Mouse (Mus musculus) kidney, postnatal 36 days (tissue): ENCODE data around the gene Ccdc73.
"Not testable (repeated sequence)": the region's sequence is repeated elsewhere in the genome, so short reads cannot be mapped to it uniquely, and the experiment has no call there.

Experiments
- DNase-seq, 2 experiments: peaks; one replicate each; pipeline ENCODE4 v3.0.0; 2021 to 2022; ENCODE audit warnings: mixed read lengths in 2 of 2

Ccdc73 gene

DNA sequence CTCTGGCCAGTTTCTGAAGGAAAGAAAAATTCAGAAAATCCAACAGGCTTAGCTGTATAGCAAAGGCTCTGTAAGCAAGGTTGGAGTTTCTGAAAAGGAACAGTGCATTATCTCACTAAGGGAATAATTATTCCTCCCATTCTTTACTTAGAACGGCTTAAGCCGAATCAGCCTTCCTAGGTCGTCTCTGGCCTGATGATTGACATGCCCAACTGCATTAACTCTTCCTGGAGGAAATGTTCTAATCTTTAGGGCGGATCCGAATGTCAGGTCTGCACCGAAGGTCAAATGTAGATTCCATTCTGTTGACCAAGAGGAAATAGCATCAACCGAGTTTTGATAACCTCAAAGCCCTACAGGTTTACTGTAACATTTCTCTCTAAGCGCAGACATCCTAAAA is 11.2 kb downstream of the Ccdc73 start:
- DNase-seq: no peak

GRCm38 (mm10) chr2:104886109-104886508 is 18.5 kb downstream of the Ccdc73 start:
- DNase-seq: no peak

GRCm38 (mm10) chr2:104887331-104887730 is 19.7 kb downstream of the Ccdc73 start:
- not testable (repeated sequence) for DNase-seq

- DNase-seq: peak; percentile 77 to 92
Measured at GRCm38 (mm10) chr2:104887882-104888566, 20.4 kb downstream of the Ccdc73 start.

DNA sequence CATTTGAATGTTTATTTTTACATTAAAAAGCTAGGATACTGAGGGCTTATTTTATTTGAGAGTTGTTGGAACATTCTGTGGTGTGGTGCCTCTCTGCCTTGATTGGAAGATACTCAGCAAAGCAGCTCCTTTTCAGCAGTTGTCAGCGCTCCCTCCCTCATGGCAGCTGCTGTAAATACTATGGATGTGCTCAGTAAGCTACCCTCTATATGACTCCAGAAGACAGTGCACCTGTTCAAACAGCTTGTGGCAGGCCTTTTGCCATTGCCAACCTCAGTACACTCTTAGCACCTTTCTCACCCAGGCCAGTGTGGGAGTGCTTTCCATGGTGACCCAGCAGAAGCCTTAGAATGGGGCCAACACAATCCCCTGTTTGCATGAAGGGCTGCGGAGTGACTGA is 32.4 kb downstream of the Ccdc73 start:
- no peak for DNase-seq

- peak in 1 of 2 experiments; percentile 34 for DNase-seq
Measured at GRCm38 (mm10) chr2:104915709-104916108, 48.1 kb downstream of the Ccdc73 start.

DNA sequence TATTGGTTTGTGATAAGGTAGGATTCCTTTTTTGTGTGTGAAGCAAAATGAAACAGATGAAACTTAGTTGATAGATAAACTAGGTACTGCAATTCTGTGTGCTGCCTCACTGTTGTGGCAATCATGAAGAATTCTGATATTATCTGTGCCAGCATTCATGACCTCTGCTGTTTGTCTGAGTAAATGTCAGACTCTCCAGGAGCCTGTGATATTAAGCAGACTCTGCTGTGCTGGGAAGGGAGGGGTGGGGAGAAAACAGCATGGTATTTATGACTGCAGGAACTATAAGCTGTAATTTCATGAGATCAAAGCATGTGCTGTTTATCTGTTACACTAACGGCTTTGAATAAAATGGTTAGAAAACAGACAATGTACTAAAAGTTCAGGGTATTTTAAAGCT is 96.9 kb downstream of the Ccdc73 start:
- DNase-seq: no peak

DNA sequence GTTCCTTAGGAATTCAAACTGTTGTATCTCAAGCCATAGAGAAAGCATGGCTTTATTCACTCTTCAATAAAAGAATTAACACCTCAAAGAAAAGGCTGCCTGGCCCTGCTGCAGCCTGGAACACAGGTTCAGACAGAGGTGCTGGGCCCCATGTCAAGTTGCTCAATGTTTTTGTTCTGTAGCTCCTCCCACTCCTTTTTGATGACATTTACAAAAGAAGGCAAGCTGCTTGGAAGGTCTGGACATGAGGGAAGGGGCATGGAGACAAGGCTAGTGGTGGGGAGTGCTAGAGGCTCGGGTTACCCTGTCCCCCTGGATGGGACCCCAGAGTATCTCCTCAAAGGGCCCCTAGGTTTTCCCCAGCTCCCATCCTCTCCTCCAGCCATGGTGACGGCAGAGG is 114.1 kb downstream of the Ccdc73 start:
- no peak for DNase-seq

GRCm38 (mm10) chr2:104985796-104986195 is 118.2 kb downstream of the Ccdc73 start:
- DNase-seq: no peak

DNA sequence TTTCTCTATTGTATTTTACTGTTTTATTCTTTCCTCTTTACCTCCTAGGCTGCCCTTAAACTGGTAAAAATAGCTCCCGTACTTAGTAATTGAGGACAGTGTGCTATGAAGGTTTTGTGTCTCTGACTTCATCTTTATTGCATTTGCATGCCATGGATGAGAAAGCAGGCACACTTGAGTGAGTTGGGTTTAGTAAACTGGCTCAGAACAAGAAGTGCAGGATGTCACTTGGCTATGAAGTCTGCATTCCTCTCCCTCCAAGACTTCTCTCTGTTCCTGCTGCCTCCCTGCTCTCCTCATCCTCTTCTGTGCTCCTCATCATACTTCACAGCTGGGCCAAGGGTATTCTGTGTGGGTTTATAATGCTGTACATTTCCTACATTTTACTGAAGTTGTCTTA is 121.4 kb downstream of the Ccdc73 start:
- peak in 1 of 2 experiments; percentile 16 for DNase-seq

GRCm38 (mm10) chr2:104994436-104994835 is 126.8 kb downstream of the Ccdc73 start:
- DNase-seq: no peak

DNA sequence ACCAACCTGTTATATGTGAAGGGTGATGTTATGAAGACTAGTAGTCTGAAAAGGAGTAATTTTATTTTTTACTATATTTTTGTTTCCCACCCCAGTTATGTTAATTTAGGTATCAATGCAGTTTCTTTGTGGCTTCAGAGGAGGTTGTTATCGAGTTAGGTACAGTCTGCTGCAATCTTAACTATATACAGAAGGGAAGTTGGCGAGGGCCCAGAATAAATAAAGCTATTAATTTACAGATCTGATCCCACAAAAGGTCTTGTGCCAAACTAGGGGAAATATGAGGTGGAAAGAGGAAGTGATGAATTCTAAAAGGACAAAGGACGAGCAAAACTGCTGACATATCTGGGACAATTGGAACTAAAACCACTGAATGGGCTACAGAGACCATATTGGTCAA is 128.6 kb downstream of the Ccdc73 start:
- DNase-seq: no peak

GRCm38 (mm10) chr2:105007236-105007635 is 139.6 kb downstream of the Ccdc73 start:
- DNase-seq: peak; percentile 21 to 64

DNA sequence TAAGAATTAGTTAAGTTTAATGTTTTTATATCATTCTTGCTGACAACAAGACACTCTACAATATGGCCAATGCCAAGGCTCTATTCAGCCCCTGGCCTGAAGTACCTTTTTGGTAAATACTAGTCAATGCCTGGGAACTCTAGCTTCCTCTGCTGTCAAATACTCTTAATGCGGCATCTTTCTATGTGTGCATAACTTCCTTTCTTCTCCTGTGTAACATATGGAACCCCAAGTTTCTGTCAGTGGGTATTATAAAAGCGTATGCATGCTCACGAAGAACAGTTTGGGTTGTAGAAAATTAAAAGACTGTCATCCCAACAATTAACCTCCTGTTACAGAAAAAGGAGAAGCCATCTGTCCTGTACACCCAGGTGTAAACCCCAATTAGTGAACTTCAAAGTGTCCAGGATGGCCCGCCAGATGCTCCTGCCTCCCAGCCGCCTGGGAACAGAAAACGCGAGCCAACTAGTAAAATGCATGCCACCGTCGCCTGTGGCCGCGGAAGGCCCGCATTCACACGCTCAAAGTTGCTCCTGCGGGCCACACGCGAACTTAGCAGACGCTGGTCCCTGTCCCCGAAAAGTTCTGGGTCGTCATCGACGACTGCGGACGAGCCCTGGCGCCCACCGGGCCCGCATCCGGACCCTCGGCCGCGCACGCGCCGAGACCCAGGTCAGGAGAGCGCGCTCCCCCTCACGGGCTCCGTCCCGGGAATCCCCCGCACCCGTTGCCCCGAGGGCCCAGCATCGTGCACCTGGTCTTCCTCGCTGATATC is 148.8 kb downstream of the Ccdc73 start:
- no peak for DNase-seq

GRCm38 (mm10) chr2:105016967-105017287 is 149.3 kb downstream of the Ccdc73 start, which contains the start of gene Eif3m:
Eif3m (minus strand) TSS chr2:105017080.
- DNase-seq: peak; percentile 96 to 97

- peak in 1 of 2 experiments; percentile 46 for DNase-seq
Measured at GRCm38 (mm10) chr2:105017802-105018201, 150.2 kb downstream of the Ccdc73 start.

- no peak for DNase-seq
Measured at GRCm38 (mm10) chr2:105019457-105019856, 151.9 kb downstream of the Ccdc73 start.

DNA sequence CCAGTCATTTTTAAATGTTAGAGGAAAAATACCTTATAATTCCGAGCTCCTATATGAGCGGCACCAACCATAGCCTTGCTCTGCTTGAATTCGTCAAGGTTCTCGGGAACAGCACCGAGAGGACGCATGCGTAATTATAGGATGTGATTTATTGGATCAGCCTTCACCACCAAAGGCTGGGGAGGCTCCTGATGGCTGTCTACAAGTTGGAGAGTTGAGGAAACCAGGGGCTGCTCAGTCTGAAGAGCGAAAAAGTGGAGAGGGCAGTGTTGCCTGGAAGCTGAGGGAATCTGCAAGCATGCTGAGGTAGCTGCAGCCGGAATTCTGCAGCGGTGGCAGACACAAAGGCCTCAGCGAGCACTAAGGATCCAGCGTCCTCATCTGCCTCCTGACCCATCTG is 153.7 kb downstream of the Ccdc73 start:
- DNase-seq: no peak

- no peak for DNase-seq
Measured at GRCm38 (mm10) chr2:105021836-105022235, 154.2 kb downstream of the Ccdc73 start.

DNA sequence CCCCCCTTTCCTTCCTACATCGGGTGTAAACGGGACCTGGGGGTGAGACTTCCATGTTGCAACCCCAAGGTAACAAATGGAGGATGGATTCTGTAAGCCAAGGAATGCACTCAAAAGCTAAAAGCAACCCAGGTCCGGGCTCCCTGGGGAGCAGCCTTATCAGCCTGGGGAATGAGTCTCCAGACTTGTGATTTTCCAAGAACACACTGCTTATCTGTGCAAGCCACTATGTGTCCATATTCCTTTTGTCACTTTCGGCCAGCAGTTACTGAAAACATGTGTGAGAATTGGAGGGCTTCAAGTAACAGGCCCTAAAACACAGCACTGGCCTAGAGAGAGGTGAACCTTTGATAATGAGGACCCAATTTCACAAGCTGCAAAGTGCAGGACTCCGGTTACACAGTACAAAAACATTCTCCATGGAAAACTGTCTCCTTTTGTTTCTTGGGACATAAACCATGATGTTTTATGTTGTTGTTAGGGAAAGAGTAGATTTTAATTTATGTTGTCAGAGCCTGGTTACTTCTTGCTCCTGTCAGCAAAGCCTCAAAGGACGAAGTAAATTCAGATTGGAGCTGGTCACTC is 155.5 kb downstream of the Ccdc73 start:
- no peak for DNase-seq

DNA sequence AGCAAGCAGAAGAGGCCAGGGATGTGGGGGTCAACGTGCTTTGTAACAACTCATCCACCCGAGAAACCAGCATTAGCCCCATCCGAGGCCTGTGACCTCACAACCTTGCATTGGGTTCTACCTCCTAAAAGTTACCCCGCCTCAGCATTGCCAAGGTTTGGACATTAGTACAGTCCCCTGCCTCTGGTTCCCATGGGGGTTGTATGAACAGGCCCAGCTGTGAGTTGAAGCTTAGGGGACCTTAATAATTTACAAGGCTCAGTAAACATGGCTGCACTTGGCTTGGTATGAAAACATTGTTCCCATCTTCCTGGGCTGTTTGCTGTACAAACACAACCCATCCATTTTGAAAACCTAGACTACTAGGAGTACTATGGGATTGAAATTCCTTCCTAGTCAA is 156.2 kb downstream of the Ccdc73 start:
- DNase-seq: no peak

- not testable (repeated sequence) for DNase-seq
Measured at GRCm38 (mm10) chr2:105025610-105026009, 158.0 kb downstream of the Ccdc73 start.

- no peak for DNase-seq
Measured at GRCm38 (mm10) chr2:105026950-105027695, 159.5 kb downstream of the Ccdc73 start.
